Mouse (Mus musculus): ENCODE data around the gene Esr2. TPM values are rescaled to one million over a fixed set of nuclear protein-coding genes. Genes with fewer than 3 reads are reported as not detected.

The Esr2 gene
- polyA plus RNA-seq, 1 experiment from 2014 or later = 0.05 TPM

GRCm38 (mm10) chr12:76104596-76105351, 72.3 kb downstream of the Esr2 start:
- ATAC-seq (replicated peaks; ENCODE audit: low FRiP score) (no peak), DNase-seq (ENCODE audit: low spot score) (no peak)
- Histone ChIP-seq H3K4me2 (ENCODE audit: low read depth, low read length, severe bottlenecking) (no peak overlapping the region), H3K9ac (ENCODE audit: low read length) (no peak overlapping the region), H3K9me3 (ENCODE audit: control insufficient read depth, low read length) (no peaks in the 10 kb centered on the region; the same call in 1 of the 2 replicates), H3K27me3 (ENCODE audit: control insufficient read depth, insufficient read depth, low read length) (no peaks in the 10 kb centered on the region), H3K36me3 (ENCODE audit: control insufficient read depth, insufficient read depth, low read length) (peaks cover 14% of the 10 kb centered on the region), H3K4me1 (replicated peaks; ENCODE audit: control insufficient read depth, insufficient read depth, low read length) (no peaks in the 10 kb centered on the region), H3K4me3 (ENCODE audit: low read depth, low read length) (no peak overlapping the region), H3K27ac (ENCODE audit: low read depth, low read length) (no peak overlapping the region)
- WGBS = 95% methylated on average over 20 of the region's 20 CpGs

GRCm38 (mm10) chr12:76102621-76103020, 74.4 kb downstream of the Esr2 start:
- peaks cover 20% of the 10 kb centered on the region for H3K36me3 ChIP-seq (ENCODE audit: control insufficient read depth, insufficient read depth, low read length)
- no peak for DNase-seq (ENCODE audit: low spot score)
- WGBS = 95% methylated on average over 12 of the region's 12 CpGs

GRCm38 (mm10) chr12:76095117-76096035, 81.7 kb downstream of the Esr2 start:
- Histone ChIP-seq H3K36me3 (ENCODE audit: control insufficient read depth, insufficient read depth, low read length) (peaks cover 18% of the 10 kb centered on the region), H3K4me2 (ENCODE audit: low read depth, low read length, severe bottlenecking) (no peak overlapping the region), H3K27ac (ENCODE audit: low read depth, low read length) (no peak overlapping the region), H3K4me3 (ENCODE audit: low read depth, low read length) (no peak overlapping the region), H3K9ac (ENCODE audit: low read length) (no peak overlapping the region), H3K9me3 (ENCODE audit: control insufficient read depth, low read length) (no peaks in the 10 kb centered on the region; the same call in 1 of the 2 replicates), H3K4me1 (replicated peaks; ENCODE audit: control insufficient read depth, insufficient read depth, low read length) (no peaks in the 10 kb centered on the region), H3K27me3 (ENCODE audit: control insufficient read depth, insufficient read depth, low read length) (no peaks in the 10 kb centered on the region)
- DNase-seq (ENCODE audit: low spot score) (no peak), ATAC-seq (replicated peaks; ENCODE audit: low FRiP score) (no peak)
- 77% methylated on average over 30 of the region's 30 CpGs for WGBS

More at GRCm38 (mm10) chr12:76102621-76103020, 74.4 kb downstream of the Esr2 start:
- no peaks in the 10 kb centered on the region for H3K27me3 ChIP-seq (ENCODE audit: control insufficient read depth, insufficient read depth, low read length)
- no peak overlapping the region for H3K9ac ChIP-seq (ENCODE audit: low read length)
- H3K4me2 ChIP-seq (ENCODE audit: low read depth, low read length, severe bottlenecking) = no peak overlapping the region
- no peak for ATAC-seq (replicated peaks; ENCODE audit: low FRiP score)
- H3K4me1 ChIP-seq (replicated peaks; ENCODE audit: control insufficient read depth, insufficient read depth, low read length) = no peaks in the 10 kb centered on the region
- H3K9me3 ChIP-seq (ENCODE audit: control insufficient read depth, low read length) = no peaks in the 10 kb centered on the region; the same call in 1 of the 2 replicates
- H3K27ac ChIP-seq (ENCODE audit: low read depth, low read length) = no peak overlapping the region
- H3K4me3 ChIP-seq (ENCODE audit: low read depth, low read length) = no peak overlapping the region

- no peak overlapping the region for H3K27ac ChIP-seq (ENCODE audit: low read depth, low read length)
Observed at GRCm38 (mm10) chr12:76093613-76094588, 83.2 kb downstream of the Esr2 start.

GRCm38 (mm10) chr12:76092789-76093466, 84.1 kb downstream of the Esr2 start:
- no peaks in the 10 kb centered on the region for H3K27me3 ChIP-seq (ENCODE audit: control insufficient read depth, insufficient read depth, low read length)
- no peak overlapping the region for H3K4me3 ChIP-seq (ENCODE audit: low read depth, low read length)
- DNase-seq (ENCODE audit: low spot score) (no peak), ATAC-seq (replicated peaks; ENCODE audit: low FRiP score) (no peak)
- H3K9ac ChIP-seq (ENCODE audit: low read length) = no peak overlapping the region
- no peak overlapping the region for H3K27ac ChIP-seq (ENCODE audit: low read depth, low read length)
- no peaks in the 10 kb centered on the region for H3K4me1 ChIP-seq (replicated peaks; ENCODE audit: control insufficient read depth, insufficient read depth, low read length)
- H3K4me2 ChIP-seq (ENCODE audit: low read depth, low read length, severe bottlenecking) = no peak overlapping the region
- no peaks in the 10 kb centered on the region for H3K9me3 ChIP-seq (ENCODE audit: control insufficient read depth, low read length)
- H3K36me3 ChIP-seq (ENCODE audit: control insufficient read depth, insufficient read depth, low read length) = peaks cover 7% of the 10 kb centered on the region
- WGBS = 94% methylated on average over 11 of the region's 11 CpGs

More at GRCm38 (mm10) chr12:76093613-76094588, 83.2 kb downstream of the Esr2 start:
- Histone ChIP-seq H3K4me2 (ENCODE audit: low read depth, low read length, severe bottlenecking) (no peak overlapping the region), H3K4me3 (ENCODE audit: low read depth, low read length) (no peak overlapping the region), H3K27me3 (ENCODE audit: control insufficient read depth, insufficient read depth, low read length) (no peaks in the 10 kb centered on the region), H3K9me3 (ENCODE audit: control insufficient read depth, low read length) (no peaks in the 10 kb centered on the region), H3K9ac (ENCODE audit: low read length) (no peak overlapping the region), H3K4me1 (replicated peaks; ENCODE audit: control insufficient read depth, insufficient read depth, low read length) (no peaks in the 10 kb centered on the region), H3K36me3 (ENCODE audit: control insufficient read depth, insufficient read depth, low read length) (peaks cover 7% of the 10 kb centered on the region)
- no peak for ATAC-seq (replicated peaks; ENCODE audit: low FRiP score)
- WGBS = 91% methylated on average over 15 of the region's 15 CpGs
- no peak for DNase-seq (ENCODE audit: low spot score)

- Histone ChIP-seq H3K9ac (ENCODE audit: low read length) (no peak overlapping the region), H3K9me3 (ENCODE audit: control insufficient read depth, low read length) (no peaks in the 10 kb centered on the region), H3K27me3 (ENCODE audit: control insufficient read depth, insufficient read depth, low read length) (no peaks in the 10 kb centered on the region), H3K4me3 (ENCODE audit: low read depth, low read length) (no peak overlapping the region), H3K27ac (ENCODE audit: low read depth, low read length) (no peak overlapping the region), H3K4me2 (ENCODE audit: low read depth, low read length, severe bottlenecking) (no peak overlapping the region), H3K4me1 (replicated peaks; ENCODE audit: control insufficient read depth, insufficient read depth, low read length) (no peaks in the 10 kb centered on the region), H3K36me3 (ENCODE audit: control insufficient read depth, insufficient read depth, low read length) (no peaks in the 10 kb centered on the region; the same call in 1 of the 2 replicates)
- 85% methylated on average over 13 of the region's 13 CpGs for WGBS
- DNase-seq (ENCODE audit: low spot score) (no peak), ATAC-seq (replicated peaks; ENCODE audit: low FRiP score) (no peak)
Observed at GRCm38 (mm10) chr12:76087025-76087424, 90.0 kb downstream of the Esr2 start.

GRCm38 (mm10) chr12:76085956-76086905, 90.8 kb downstream of the Esr2 start:
- DNase-seq (ENCODE audit: low spot score) (no peak), ATAC-seq (replicated peaks; ENCODE audit: low FRiP score) (no peak)
- H3K9me3 ChIP-seq (ENCODE audit: control insufficient read depth, low read length) = no peaks in the 10 kb centered on the region
- H3K9ac ChIP-seq (ENCODE audit: low read length) = no peak overlapping the region
- no peak overlapping the region for H3K4me2 ChIP-seq (ENCODE audit: low read depth, low read length, severe bottlenecking)
- H3K36me3 ChIP-seq (ENCODE audit: control insufficient read depth, insufficient read depth, low read length) = no peaks in the 10 kb centered on the region; the same call in 1 of the 2 replicates
- H3K4me3 ChIP-seq (ENCODE audit: low read depth, low read length) = no peak overlapping the region
- H3K27ac ChIP-seq (ENCODE audit: low read depth, low read length) = no peak overlapping the region
- no peaks in the 10 kb centered on the region for H3K27me3 ChIP-seq (ENCODE audit: control insufficient read depth, insufficient read depth, low read length)
- 70% methylated on average over 15 of the region's 15 CpGs for WGBS
- 0 out of 2 replicates have a peak, but pooled peaks cover 2% of the 10 kb centered on the region for H3K4me1 ChIP-seq (replicated peaks; ENCODE audit: control insufficient read depth, insufficient read depth, low read length)
